Mouse (Mus musculus) liver, embryonic 13.5 days (tissue): ENCODE measurements around the gene Olfr190. TPM values are rescaled to one million over a fixed set of nuclear protein-coding genes. Genes with fewer than 3 reads are reported as not detected.
"Not testable (repeated sequence)": the region's sequence is repeated elsewhere in the genome, so short reads cannot be mapped to it uniquely, and the experiment has no call there.

ENCODE experiments used
- ATAC-seq: fragments of 200-750 bp; cut with Nextera tagmentation; 2 replicates; pipeline ENCODE4 v1.8.0; 2017; ENCODE audit warnings: low read depth, mild to moderate bottlenecking, moderate number of reproducible peaks, moderate library complexity
- DNase-seq: peaks from one replicate; pipeline ENCODE4 v3.0.0; 2022
- H3K27ac ChIP-seq: fragments of 300-500 bp; sonication (generic); 2 replicates; pipeline ENCODE4 v1.5.1; 2015; ENCODE audit warnings: moderate library complexity, mild to moderate bottlenecking, inconsistent platforms
- H3K27me3 ChIP-seq: fragments of 300-500 bp; sonication (generic); 2 replicates; pipeline ENCODE4 v1.6.1; 2015; ENCODE audit warnings: mild to moderate bottlenecking, inconsistent platforms
- H3K36me3 ChIP-seq: fragments of 300-500 bp; sonication (generic); 2 replicates; pipeline ENCODE4 v1.6.1; 2015; ENCODE audit warnings: mild to moderate bottlenecking, inconsistent platforms
- H3K4me1 ChIP-seq: fragments of 300-500 bp; sonication (generic); replicated peaks from 2 replicates; pipeline ENCODE4 v1.6.1; 2015; ENCODE audit warnings: inconsistent platforms
- H3K4me2 ChIP-seq: fragments of 300-500 bp; sonication (generic); 2 replicates; pipeline ENCODE4 v1.6.1; 2015; ENCODE audit warnings: inconsistent platforms, mild to moderate bottlenecking, moderate library complexity
- H3K4me3 ChIP-seq: fragments of 300-500 bp; sonication (generic); replicated peaks from 2 replicates; pipeline ENCODE4 v1.5.1; 2015; ENCODE audit warnings: mild to moderate bottlenecking, inconsistent platforms
- H3K9ac ChIP-seq: fragments of 300-500 bp; sonication (generic); 2 replicates; pipeline ENCODE4 v1.6.1; 2015; ENCODE audit warnings: mild to moderate bottlenecking, inconsistent platforms
- H3K9me3 ChIP-seq: fragments of 300-500 bp; sonication (generic); replicated peaks from 2 replicates; pipeline ENCODE4 v1.6.1; 2016; ENCODE audit warnings: inconsistent platforms
- whole genome bisulfite sequencing: fragments of 180-500 bp; shearing (Covaris S2); methylation state at CpG from one replicate; pipeline ENCODE4 v1.1.7; 2015; ENCODE audit not compliant: insufficient replicate concordance; 5-methylcytosine and 5-hydroxymethylcytosine counted together
- polyA plus RNA-seq: library from polyadenylated mRNA; unstranded; fragments of >200 nt; fragmentation: Nextera tagmentation; extraction: Ambion mirVana; gene quantifications from 2 replicates; pipeline ENCODE4 v1.2.1, GENCODE M21; 2015

Gene Olfr190
- polyA plus RNA-seq, result not detected in 2 replicates

DNA sequence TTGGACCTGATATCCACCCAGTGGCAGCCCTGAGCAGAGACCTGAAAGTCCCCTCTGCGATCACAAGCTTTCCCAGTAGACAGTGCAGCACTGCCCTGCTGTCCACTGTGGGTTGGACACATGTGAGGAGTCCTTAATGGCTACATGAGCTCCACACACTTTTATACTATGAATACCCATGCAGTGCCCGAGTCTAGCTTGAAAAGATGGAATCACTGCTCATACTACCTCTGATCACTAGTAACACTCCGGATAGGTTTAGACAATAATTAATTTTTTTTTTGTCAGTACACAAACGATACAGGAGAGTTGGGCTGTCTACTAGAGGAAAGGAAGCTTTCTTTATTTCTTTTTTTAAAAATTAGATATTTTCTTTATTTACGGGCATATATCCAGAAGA is at the start of gene Olfr190:
Gene Olfr190, minus strand, starts transcription at position 101 of the 400 bp plus-strand sequence.
- Histone ChIP-seq H3K36me3 (no peaks in the 10 kb centered on the region), H3K4me3 (no peak within 1 kb of the TSS), H3K9ac (no peak within 1 kb of the TSS), H3K27me3 (no peaks in the 10 kb centered on the region), H3K4me1 (no peaks in the 10 kb centered on the region), H3K9me3 (no peaks in the 10 kb centered on the region), H3K4me2 (no peak within 1 kb of the TSS), H3K27ac (no peak within 1 kb of the TSS)
- DNase-seq, result no peak
- ATAC-seq, result no peak
- 68% methylated on average over 5 of the region's 5 CpGs for WGBS

DNA sequence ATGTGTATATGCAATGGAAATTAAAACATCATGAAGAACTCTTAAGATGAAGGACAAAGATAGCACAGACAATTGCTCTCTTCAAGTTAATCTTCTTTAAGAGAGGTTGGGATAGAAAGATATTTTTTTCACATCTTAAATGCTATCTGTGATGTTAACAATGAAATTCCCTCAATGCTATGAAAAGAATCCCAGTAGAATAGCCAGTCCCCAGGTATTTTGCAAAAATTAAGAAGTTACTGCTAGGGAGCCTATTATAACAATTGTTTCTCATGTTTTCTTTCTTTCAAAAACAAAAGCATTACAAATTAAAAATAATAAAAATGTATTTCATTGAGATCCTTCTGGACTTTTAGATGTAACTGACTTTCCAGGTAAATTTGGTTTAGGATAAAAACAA is 43.2 kb upstream of the Olfr190 start, which contains the start of gene Olfr194:
Gene Olfr194, minus strand, starts transcription at position 101 of the 400 bp plus-strand sequence.
- DNase-seq (no peak), ATAC-seq (no peak)
- no peaks in the 10 kb centered on the region for H3K27me3 ChIP-seq
- no peaks in the 10 kb centered on the region for H3K4me1 ChIP-seq
- no peak within 1 kb of the TSS for H3K4me3 ChIP-seq
- no peak within 1 kb of the TSS for H3K4me2 ChIP-seq
- no peak within 1 kb of the TSS for H3K9ac ChIP-seq
- H3K36me3 ChIP-seq, result no peaks in the 10 kb centered on the region
- H3K27ac ChIP-seq, result no peak within 1 kb of the TSS
- H3K9me3 ChIP-seq, result no peaks in the 10 kb centered on the region

DNA sequence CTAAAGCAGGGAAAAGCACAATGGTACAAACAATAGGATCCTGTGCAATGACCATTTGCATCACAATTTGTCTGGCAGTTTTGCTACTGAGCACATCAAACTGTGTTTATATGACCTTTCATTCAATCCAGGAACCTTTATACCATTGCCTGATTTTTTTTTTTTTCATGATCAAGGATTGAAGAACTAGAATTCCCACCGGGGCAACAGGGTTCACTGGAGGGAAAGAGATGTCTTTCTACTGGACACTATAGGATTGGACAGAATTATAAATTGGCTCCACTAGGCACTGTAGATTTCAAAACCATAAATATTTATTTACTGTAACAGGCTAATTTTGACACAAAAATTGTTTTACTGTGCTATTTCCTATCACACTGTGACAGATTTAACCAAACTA is 34.0 kb upstream of the Olfr190 start, which contains the start of gene Olfr193:
Gene Olfr193, minus strand, starts transcription at position 101 of the 400 bp plus-strand sequence.
- no peak for DNase-seq
- ATAC-seq, result no peak

DNA sequence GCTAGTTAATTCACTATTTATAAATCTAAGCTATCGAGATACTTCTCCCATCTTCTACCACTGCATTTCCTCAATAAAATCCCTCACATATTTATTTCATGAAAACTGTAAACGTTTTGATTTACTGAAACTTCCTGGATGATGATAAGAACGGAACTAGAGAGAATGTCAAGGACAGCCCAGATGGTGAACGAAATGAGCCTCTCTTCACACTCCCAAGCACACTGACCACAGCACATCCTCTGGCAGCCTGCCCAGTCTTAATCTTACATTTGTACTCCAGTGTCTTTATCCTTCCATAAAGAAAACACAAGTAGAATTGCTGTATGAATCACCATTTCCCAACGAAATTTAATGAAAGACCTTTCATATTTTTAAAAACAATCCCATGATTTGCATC is 30.7 kb upstream of the Olfr190 start:
- H3K4me3 ChIP-seq, H3K36me3 ChIP-seq, H3K9me3 ChIP-seq, H3K4me1 ChIP-seq, DNase-seq, H3K27ac ChIP-seq, ATAC-seq, H3K27me3 ChIP-seq, H3K9ac ChIP-seq, H3K4me2 ChIP-seq: not testable (repeated sequence)
- WGBS, result 33% methylated on average over 5 of the region's 5 CpGs

More for the DNA sequence above, 34.0 kb upstream of the Olfr190 start, which contains the start of gene Olfr193:
- Histone ChIP-seq H3K27ac (no peak within 1 kb of the TSS), H3K4me3 (no peak within 1 kb of the TSS), H3K4me1 (no peaks in the 10 kb centered on the region), H3K4me2 (no peak within 1 kb of the TSS), H3K27me3 (no peaks in the 10 kb centered on the region), H3K9ac (no peak within 1 kb of the TSS), H3K36me3 (no peaks in the 10 kb centered on the region), H3K9me3 (no peaks in the 10 kb centered on the region)
- WGBS, result 50% methylated on average over 1 of the region's 1 CpGs

DNA sequence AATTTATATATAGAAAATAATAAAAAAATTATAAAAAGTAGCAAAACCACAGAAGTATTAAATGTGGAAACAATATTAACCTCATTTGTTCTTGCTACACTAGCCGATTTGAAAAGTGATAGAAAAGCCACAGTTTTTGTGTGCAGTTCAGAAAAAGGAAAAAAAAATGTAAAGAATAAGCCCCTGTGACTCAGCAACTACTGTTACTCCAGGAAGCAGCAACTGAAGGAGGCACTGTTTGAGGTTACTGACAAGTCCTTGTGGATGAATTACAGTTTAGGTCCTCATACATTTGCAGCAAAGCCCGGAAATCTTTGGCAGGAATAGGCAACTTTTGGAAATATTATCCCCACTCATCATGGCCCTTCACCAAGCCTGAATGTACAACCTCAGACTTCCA is 27.5 kb upstream of the Olfr190 start:
- Histone ChIP-seq H3K9me3 (no peaks in the 10 kb centered on the region), H3K27me3 (no peaks in the 10 kb centered on the region), H3K4me2 (no peak overlapping the region), H3K4me3 (no peak overlapping the region), H3K9ac (no peak overlapping the region), H3K36me3 (no peaks in the 10 kb centered on the region), H3K27ac (no peak overlapping the region), H3K4me1 (no peaks in the 10 kb centered on the region)
- 61% methylated on average over 2 of the region's 2 CpGs for WGBS
- ATAC-seq (no peak), DNase-seq (no peak)

DNA sequence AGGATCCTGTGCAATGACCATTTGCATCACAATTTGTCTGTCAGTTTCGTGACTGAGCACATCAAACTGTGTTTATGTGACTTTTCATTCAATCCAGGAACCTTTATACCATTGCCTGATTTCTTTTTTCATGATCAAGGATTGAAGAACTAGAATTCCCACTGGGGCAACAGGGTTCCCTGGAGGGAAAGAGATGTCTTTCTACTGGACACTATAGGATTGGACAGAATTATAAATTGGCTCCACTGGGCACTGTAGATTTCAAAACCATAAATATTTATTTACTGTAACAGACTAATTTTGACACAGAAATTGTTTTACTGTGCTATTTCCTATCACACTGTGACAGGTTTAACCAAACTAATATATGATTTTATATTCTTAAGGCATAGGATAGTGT is 11.9 kb upstream of the Olfr190 start, which contains the start of gene Olfr191:
Gene Olfr191, minus strand, starts transcription at position 101 of the 400 bp plus-strand sequence.
- not testable (repeated sequence) for H3K4me2 ChIP-seq, H3K4me3 ChIP-seq, ATAC-seq, H3K36me3 ChIP-seq, H3K9ac ChIP-seq, H3K9me3 ChIP-seq, H3K4me1 ChIP-seq, DNase-seq, H3K27me3 ChIP-seq, H3K27ac ChIP-seq
- 20% methylated on average over 1 of the region's 1 CpGs for WGBS

DNA sequence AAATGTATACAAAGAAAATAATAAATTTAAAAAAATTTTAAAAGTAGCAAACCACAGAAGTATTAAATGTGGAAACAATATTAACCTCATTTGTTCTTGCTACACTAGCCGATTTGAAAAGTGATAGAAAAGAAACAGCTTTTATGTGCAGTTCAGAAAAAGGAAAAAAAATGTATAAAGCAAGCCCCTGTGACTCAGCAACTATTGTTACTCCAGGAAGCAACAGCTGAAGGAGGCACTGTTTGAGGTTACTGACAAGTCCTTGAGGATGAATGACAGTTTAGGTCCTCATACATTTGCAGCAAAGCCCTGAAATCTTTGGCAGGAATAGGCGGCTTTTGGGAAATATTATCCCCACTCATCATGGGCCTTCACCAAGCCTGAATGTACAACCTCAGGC is 3.3 kb upstream of the Olfr190 start:
- not testable (repeated sequence) for H3K27ac ChIP-seq, H3K4me3 ChIP-seq, H3K9ac ChIP-seq, DNase-seq, H3K9me3 ChIP-seq, H3K4me2 ChIP-seq, H3K4me1 ChIP-seq, H3K27me3 ChIP-seq, H3K36me3 ChIP-seq, ATAC-seq
- 65% methylated on average over 2 of the region's 2 CpGs for WGBS

DNA sequence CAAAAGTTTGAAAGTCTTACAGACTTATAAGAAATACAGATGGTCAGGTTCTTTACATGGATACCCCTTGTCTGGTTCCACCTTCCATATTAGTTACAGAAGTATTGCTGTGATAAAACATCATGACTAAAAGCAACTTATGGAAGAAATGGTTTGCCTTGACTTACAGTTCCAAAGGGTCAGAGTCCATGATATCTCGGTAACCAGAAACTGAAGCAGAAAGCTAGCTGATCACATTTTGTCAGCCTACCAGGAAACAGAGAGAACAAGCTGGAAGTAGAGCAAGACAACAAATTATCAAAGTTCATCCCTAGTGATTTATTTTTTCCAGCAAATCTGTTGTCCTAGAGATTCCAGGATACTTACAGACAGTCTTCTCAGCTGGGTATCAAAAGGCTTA is 4.3 kb downstream of the Olfr190 start:
- no peak for DNase-seq
- Histone ChIP-seq H3K27ac (no peak overlapping the region), H3K4me3 (no peak overlapping the region), H3K9ac (no peak overlapping the region), H3K9me3 (no peaks in the 10 kb centered on the region), H3K4me1 (no peaks in the 10 kb centered on the region), H3K36me3 (no peaks in the 10 kb centered on the region), H3K4me2 (no peak overlapping the region), H3K27me3 (no peaks in the 10 kb centered on the region)
- ATAC-seq, result no peak
- 64% methylated on average over 1 of the region's 1 CpGs for WGBS

DNA sequence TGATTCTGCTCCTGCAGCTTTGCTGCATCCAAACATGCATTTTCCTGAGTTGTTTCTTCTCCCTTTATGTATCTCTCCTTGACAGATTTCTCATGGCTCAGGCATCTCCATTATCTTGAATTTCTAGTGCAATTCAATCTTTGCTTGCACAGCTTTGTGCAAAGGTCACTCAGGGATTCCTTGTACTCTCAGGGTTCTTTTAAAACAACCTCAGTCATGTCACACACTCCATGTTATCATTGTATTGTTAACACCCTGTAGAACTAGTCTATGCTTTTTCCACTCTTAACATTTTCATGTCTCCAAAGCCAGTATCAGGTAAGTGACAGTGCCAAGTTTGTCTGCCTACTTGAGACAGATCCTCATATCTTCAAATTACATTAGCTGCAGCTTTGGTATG is 6.0 kb downstream of the Olfr190 start:
- Histone ChIP-seq H3K4me2 (no peak overlapping the region), H3K4me3 (no peak overlapping the region), H3K36me3 (no peaks in the 10 kb centered on the region), H3K27me3 (no peaks in the 10 kb centered on the region), H3K9ac (no peak overlapping the region), H3K27ac (no peak overlapping the region), H3K9me3 (no peaks in the 10 kb centered on the region), H3K4me1 (no peaks in the 10 kb centered on the region)
- ATAC-seq, result no peak
- no peak for DNase-seq

DNA sequence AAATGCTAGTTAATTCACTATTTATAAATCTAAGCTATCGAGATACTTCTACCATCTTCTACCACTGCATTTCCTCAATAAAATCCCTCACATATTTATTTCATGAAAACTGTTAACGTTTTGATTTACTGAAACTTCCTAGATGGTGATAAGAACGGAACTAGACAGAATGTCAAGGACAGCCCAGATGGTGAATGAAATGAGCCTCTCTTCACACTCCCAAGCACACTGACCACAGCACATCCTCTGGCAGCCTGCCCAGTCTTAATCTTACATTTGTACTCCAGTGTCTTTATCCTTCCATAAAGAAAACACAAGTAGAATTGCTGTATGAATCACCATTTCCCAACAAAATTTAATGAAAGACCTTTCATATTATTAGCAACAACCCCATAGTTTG is 15.4 kb downstream of the Olfr190 start:
- DNase-seq, H3K4me3 ChIP-seq, H3K9me3 ChIP-seq, H3K36me3 ChIP-seq, H3K4me1 ChIP-seq, H3K9ac ChIP-seq, ATAC-seq, H3K27me3 ChIP-seq, H3K4me2 ChIP-seq, H3K27ac ChIP-seq: not testable (repeated sequence)
- WGBS, result 38% methylated on average over 3 of the region's 3 CpGs

DNA sequence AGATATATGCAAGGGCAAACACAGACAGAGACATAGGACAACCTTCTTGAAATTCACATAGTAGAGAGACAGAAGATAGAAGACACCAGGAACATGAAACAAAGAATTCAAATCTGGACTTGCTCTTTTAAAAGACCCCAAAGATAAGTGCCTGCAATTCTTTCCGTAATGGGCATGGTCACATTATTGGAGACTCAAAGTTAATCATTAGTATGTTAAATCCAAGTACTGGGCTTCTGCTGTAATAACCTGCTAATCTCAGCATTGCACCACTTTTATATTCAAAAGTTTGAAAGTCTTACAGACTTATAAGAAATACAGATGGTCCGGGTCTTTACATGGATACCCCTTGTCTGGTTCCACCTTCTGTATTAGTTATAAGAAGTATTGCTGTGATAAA is 28.5 kb downstream of the Olfr190 start:
- 71% methylated on average over 2 of the region's 2 CpGs for WGBS
- ATAC-seq, DNase-seq: not testable (repeated sequence)

DNA sequence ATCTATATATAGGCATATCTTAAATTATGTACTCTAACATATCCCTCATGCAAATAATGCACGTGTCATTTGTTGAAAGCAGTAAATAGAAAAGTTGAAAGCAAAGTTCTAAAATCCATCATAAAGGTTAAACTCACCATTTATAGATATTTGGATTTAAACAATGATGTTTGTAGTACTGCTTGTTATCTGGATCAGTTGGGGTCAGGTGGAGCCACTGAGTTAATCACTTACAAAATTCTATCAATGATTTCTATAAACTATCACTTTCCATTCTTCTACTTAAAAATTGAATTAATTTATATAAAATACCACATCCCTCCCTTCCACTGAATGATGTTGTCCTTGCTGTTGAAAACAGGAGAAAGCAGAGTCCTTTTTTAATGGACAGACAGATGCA is 28.9 kb downstream of the Olfr190 start:
- no peak overlapping the region for H3K4me3 ChIP-seq
- H3K36me3 ChIP-seq, result no peaks in the 10 kb centered on the region
- H3K4me2 ChIP-seq, result no peak overlapping the region
- ATAC-seq (no peak), DNase-seq (no peak)
- no peaks in the 10 kb centered on the region for H3K4me1 ChIP-seq
- no peaks in the 10 kb centered on the region for H3K9me3 ChIP-seq
- WGBS, result 39% methylated on average over 1 of the region's 1 CpGs
- H3K27ac ChIP-seq, result no peak overlapping the region
- no peaks in the 10 kb centered on the region for H3K27me3 ChIP-seq
- no peak overlapping the region for H3K9ac ChIP-seq

More for the DNA sequence above, 28.5 kb downstream of the Olfr190 start:
- not testable (repeated sequence) for H3K4me1 ChIP-seq, H3K27me3 ChIP-seq, H3K27ac ChIP-seq, H3K4me3 ChIP-seq, H3K9me3 ChIP-seq, H3K9ac ChIP-seq, H3K36me3 ChIP-seq, H3K4me2 ChIP-seq
